Mouse (Mus musculus) neural tube, embryonic 14.5 days (tissue): ENCODE data around the gene D7Ertd443e. TPM values are rescaled to one million over a fixed set of nuclear protein-coding genes. Genes with fewer than 3 reads are reported as not detected.

Source experiments
- ATAC-seq: fragments of 200-750 bp; cut with Nextera tagmentation; 2 replicates; pipeline ENCODE4 v1.8.0; 2017; ENCODE audit warnings: low read depth, mild to moderate bottlenecking, moderate TSS enrichment, moderate library complexity
- H3K27ac ChIP-seq: fragments of 300-500 bp; sonication (generic); 2 replicates; pipeline ENCODE4 v1.5.1; 2014; ENCODE audit warnings: low read depth, mild to moderate bottlenecking, control low read depth, low read length, moderate library complexity, mixed read lengths
- H3K27me3 ChIP-seq: fragments of 300-500 bp; sonication (generic); 2 replicates; pipeline ENCODE4 v1.6.1; 2014; ENCODE audit warnings: low read length; ENCODE audit not compliant: control insufficient read depth, insufficient read depth
- H3K36me3 ChIP-seq: fragments of 300-500 bp; sonication (generic); 2 replicates; pipeline ENCODE4 v1.6.1; 2014; ENCODE audit warnings: low read length, mixed read lengths; ENCODE audit not compliant: control insufficient read depth, insufficient read depth
- H3K4me1 ChIP-seq: fragments of 300-500 bp; sonication (generic); 2 replicates; pipeline ENCODE4 v1.6.1; 2014; ENCODE audit warnings: low read length; ENCODE audit not compliant: control insufficient read depth, insufficient read depth
- H3K4me2 ChIP-seq: fragments of 300-500 bp; sonication (generic); 2 replicates; pipeline ENCODE4 v1.6.1; 2014; ENCODE audit warnings: mild to moderate bottlenecking, low read depth, low read length, control low read depth
- H3K4me3 ChIP-seq: fragments of 300-500 bp; sonication (generic); 2 replicates; pipeline ENCODE4 v1.5.1; 2014; ENCODE audit warnings: low read depth, low read length, control low read depth, mixed read lengths
- H3K9ac ChIP-seq: fragments of 300-500 bp; sonication (generic); replicated peaks from 2 replicates; pipeline ENCODE4 v1.6.1; 2014; ENCODE audit warnings: low read depth, mild to moderate bottlenecking, control low read depth, low read length, mixed read lengths
- H3K9me3 ChIP-seq: fragments of 300-500 bp; sonication (generic); 2 replicates; pipeline ENCODE4 v1.6.1; 2016; ENCODE audit warnings: low read length; ENCODE audit not compliant: control insufficient read depth
- WGBS: fragments of 180-500 bp; shearing (Covaris S2); extraction: QIAGEN DNeasy Blood & Tissue Kit; methylation state at CpG from one replicate; pipeline ENCODE4 v1.1.7; 2014; 5-methylcytosine and 5-hydroxymethylcytosine counted together
- polyA plus RNA-seq: library from polyadenylated mRNA; unstranded; fragments of >200 nt; fragmentation: Nextera tagmentation; extraction: Ambion mirVana; gene quantifications from 2 replicates; pipeline ENCODE4 v1.2.1, GENCODE M21; 2014

D7Ertd443e gene
- polyA plus RNA-seq, 1 experiment from 2014 or later = 0.47 TPM

DNA sequence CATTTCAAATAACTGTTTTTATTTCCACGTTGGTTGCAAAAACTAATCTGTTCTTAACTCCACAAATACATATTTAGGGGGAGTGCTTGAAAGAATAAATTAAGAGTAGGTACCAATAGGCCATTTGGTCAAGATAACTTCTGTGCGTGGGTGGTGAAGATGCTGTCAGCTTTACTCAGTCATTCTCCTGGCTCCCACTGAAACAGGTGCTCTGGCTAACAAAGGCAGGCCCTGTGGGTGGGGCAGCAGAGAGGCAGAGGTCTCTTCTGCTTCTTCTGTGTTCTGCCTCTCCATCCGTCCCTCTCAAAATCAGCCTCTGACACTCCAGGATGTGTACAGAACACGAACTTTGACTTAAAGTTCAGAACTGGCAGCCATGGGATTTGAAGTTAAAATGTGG is 119.7 kb downstream of the D7Ertd443e start:
- Histone ChIP-seq H3K27me3 (no peaks in the 10 kb centered on the region; the same call in 1 of the 2 replicates), H3K9me3 (no peaks in the 10 kb centered on the region)
- WGBS = 88% methylated on average over 4 of the region's 4 CpGs

DNA sequence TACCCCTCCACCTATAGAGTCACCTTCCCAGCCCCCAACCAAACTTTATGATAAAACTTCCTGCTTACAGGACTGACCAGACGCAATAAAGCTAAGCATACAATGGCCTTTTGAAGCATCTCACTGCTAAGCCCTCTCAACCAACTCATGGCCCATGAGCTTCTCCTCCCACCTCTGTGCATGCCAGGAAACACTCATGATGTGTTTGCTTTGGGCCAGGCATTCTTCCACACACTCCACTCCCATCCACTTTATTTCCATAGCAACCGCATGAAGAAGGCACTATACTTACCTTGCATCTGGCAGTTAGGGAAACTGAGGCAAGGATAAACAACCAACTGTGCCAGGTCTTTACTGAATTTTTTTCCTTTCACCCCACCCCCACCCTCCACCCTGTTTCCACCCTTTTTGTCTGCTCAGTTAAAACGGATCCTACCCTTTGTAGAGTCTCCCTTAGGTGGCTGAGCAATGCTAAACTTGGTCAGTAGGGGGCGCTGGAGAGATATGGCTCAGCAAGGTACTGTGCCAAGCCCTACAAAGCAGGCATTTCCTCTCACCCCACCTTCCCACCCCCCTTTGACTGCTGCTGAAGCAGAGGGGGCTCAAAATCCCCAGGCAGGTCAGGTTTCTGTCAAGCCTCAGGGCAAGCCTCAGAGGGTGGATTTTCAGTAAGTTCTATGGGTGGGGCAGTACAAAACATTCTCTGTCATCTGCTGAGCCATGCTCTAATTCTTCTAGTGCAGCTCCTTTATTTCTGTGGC is 122.1 kb downstream of the D7Ertd443e start:
- WGBS = 38% methylated on average over 4 of the region's 4 CpGs

More for the DNA sequence above, 119.7 kb downstream of the D7Ertd443e start:
- Histone ChIP-seq H3K9ac (no peak overlapping the region), H3K4me3 (no peak overlapping the region), H3K27ac (no peak overlapping the region), H3K4me2 (no peak overlapping the region), H3K36me3 (no peaks in the 10 kb centered on the region), H3K4me1 (no peaks in the 10 kb centered on the region)
- ATAC-seq = no peak

DNA sequence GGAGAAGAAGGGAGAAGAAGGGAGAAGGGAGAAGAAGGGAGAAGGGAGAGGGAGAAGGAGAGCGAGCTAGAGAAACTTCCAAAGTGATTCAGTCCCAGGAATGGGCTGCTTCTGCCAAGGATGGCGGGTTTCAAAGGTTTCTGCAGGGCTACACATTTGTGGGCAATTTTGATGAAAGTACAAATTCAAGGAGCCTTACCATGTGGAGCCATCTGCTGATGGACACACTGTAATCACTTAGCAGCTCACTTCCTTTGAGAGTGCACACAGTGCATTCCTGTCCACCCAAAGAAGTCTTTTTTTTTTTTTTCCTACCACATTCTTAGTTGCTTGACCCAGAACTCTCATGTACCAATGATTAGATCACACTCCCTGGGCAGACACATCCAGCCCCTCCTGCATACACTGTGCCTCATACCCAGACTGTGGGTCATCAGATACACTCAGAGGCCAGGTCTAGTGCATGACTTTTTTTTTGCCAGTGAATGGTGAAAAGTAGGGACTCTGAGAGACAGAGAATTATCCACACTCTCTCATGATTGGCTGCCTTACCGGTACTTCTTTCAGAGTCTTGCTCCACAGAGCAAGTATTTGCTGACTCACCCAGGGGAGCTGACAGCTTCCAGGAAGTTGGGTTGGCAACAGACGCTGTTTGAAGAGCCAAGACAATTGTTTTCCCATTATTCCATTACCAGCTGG is 124.3 kb downstream of the D7Ertd443e start:
- Histone ChIP-seq H3K4me1 (no peaks in the 10 kb centered on the region), H3K9me3 (no peaks in the 10 kb centered on the region), H3K36me3 (no peaks in the 10 kb centered on the region), H3K9ac (no peak overlapping the region), H3K4me3 (no peak overlapping the region), H3K4me2 (no peak overlapping the region), H3K27ac (no peak overlapping the region), H3K27me3 (no peaks in the 10 kb centered on the region; the same call in 1 of the 2 replicates)
- ATAC-seq = no peak
- WGBS = 66% methylated on average over 4 of the region's 4 CpGs

More for the DNA sequence above, 122.1 kb downstream of the D7Ertd443e start:
- no peak for ATAC-seq
- no peaks in the 10 kb centered on the region; the same call in 1 of the 2 replicates for H3K27me3 ChIP-seq
- no peaks in the 10 kb centered on the region for H3K4me1 ChIP-seq
- H3K4me3 ChIP-seq = no peak overlapping the region
- H3K9me3 ChIP-seq = no peaks in the 10 kb centered on the region
- no peak overlapping the region for H3K9ac ChIP-seq
- H3K4me2 ChIP-seq = no peak overlapping the region
- H3K27ac ChIP-seq = no peak overlapping the region
- no peaks in the 10 kb centered on the region for H3K36me3 ChIP-seq

DNA sequence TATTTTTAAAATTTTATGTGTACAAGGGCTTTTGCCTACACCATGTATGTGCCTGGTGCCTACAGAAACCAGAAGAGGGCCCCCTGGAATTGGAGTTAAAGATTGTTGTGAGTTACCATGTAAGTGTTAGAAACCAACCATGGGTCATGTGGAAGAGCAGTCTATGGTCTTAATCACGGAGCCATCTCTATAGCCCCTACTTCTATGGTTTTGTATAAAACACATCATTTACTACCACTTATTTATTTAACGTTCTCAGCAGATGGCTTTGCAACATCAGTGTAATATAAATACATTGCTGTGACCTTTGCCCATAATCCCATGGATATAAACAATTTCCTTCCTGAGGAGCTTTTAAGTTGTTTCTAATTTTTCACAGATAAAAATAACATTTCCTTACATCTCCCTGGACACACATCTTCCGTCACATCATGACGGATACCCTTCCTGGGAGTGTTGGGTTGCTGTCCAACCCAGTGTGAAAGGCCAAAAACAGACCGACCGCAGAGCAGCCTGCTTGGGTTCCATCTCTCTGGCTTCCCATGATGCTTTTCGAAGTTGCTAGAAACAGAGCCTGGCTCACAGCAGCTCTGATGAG is 135.1 kb downstream of the D7Ertd443e start:
- no peak overlapping the region for H3K9ac ChIP-seq
- H3K27ac ChIP-seq = no peak overlapping the region
- 82% methylated on average over 7 of the region's 7 CpGs for WGBS
- H3K4me1 ChIP-seq = no peaks in the 10 kb centered on the region
- no peaks in the 10 kb centered on the region for H3K36me3 ChIP-seq
- H3K4me2 ChIP-seq = no peak overlapping the region
- H3K9me3 ChIP-seq = no peaks in the 10 kb centered on the region
- no peak overlapping the region for H3K4me3 ChIP-seq
- no peaks in the 10 kb centered on the region for H3K27me3 ChIP-seq
- ATAC-seq = no peak

DNA sequence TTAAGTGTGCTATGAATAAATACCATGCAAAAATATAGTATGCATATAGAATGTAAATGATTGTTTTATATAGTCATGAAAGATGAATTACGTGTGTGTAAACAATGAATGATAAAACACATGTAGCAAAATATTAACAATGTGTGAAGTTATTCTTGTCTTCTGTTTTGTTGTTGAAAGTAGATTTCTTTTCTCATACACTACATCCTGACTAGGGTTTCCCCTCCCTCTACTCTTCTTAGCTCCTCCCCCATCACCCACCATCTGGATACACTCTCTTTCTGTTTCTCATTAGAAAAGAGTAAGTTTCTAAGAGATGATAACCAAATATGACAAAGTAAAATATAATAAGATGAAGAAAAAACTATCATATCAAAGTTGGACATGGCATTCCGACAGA is 137.4 kb downstream of the D7Ertd443e start:
- Histone ChIP-seq H3K9ac (no peak overlapping the region), H3K4me2 (no peak overlapping the region), H3K27me3 (no peaks in the 10 kb centered on the region), H3K27ac (no peak overlapping the region), H3K4me1 (no peaks in the 10 kb centered on the region), H3K9me3 (no peaks in the 10 kb centered on the region), H3K36me3 (no peaks in the 10 kb centered on the region), H3K4me3 (no peak overlapping the region)
- WGBS = 96% methylated on average over 2 of the region's 2 CpGs
- no peak for ATAC-seq

DNA sequence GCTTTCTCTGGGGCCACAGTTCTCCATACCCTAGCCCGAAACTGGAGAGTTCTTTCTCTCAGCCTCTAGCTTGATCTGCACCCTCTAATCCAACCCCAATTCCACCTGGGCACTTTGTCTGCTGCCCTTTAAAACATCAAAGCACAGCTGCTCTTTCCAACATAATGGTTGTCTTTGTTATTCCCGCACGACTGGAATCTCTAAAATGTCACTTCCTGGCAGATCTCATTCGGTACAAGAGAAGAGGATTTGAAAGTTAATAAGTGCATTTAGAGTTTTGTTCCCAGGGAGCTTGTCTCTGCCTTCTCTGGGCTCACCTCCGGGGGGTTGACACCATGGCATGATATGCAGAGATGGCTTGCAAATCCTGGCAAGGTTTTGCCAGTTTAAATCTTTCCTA is 138.8 kb downstream of the D7Ertd443e start:
- H3K9me3 ChIP-seq = no peaks in the 10 kb centered on the region
- 33% methylated on average over 5 of the region's 5 CpGs for WGBS
- no peak overlapping the region for H3K9ac ChIP-seq
- no peak for ATAC-seq
- H3K27me3 ChIP-seq = no peaks in the 10 kb centered on the region
- no peak overlapping the region for H3K4me2 ChIP-seq
- H3K4me3 ChIP-seq = no peak overlapping the region
- H3K4me1 ChIP-seq = no peaks in the 10 kb centered on the region
- H3K36me3 ChIP-seq = no peaks in the 10 kb centered on the region
- no peak overlapping the region for H3K27ac ChIP-seq

DNA sequence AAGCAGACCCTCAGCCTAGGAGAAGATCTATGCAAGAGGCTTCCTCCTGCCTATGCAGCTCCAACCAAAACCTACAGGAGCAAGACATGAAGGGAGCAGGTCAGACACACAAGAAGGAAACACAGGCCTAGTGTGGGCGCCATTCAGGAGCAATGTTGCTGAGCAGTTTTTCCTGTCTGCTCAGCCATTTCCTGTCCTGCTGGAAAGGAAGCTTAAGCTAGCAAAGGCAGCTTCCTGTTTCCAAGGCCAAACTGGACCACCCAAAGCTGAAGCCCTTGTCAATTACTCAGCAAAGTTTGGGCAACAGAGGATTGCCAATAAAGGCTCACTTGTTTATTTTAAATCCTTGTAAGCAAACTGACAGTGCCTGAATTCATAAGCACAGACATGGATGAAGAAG is 142.7 kb downstream of the D7Ertd443e start:
- 86% methylated on average over 1 of the region's 1 CpGs for WGBS
- H3K4me3 ChIP-seq = no peak overlapping the region
- H3K27me3 ChIP-seq = no peaks in the 10 kb centered on the region
- no peaks in the 10 kb centered on the region for H3K36me3 ChIP-seq
- H3K9me3 ChIP-seq = no peaks in the 10 kb centered on the region
- H3K27ac ChIP-seq = no peak overlapping the region
- no peak overlapping the region for H3K4me2 ChIP-seq
- ATAC-seq = no peak
- no peak overlapping the region for H3K9ac ChIP-seq
- H3K4me1 ChIP-seq = no peaks in the 10 kb centered on the region

DNA sequence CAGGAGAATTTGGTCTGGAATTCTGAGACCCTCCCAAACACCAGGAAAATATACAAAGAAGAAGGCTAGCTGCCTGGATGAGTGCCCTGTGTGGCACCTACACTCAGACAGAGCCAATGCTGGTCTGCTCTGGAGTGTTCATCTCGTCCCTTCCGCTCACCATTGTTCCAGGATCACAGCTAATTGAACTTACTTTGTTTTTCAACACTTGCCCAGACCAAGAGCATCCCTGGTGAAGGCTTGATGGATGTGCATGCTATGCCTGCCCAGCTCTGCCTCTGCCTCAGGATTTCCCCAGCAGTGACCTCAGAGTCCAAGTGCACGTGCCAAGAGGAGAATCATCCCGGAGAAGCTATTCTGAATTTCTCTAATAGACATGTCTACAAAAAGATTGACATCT is 144.2 kb downstream of the D7Ertd443e start:
- Histone ChIP-seq H3K4me2 (no peak overlapping the region), H3K9ac (no peak overlapping the region), H3K27ac (no peak overlapping the region), H3K4me1 (no peaks in the 10 kb centered on the region), H3K9me3 (no peaks in the 10 kb centered on the region), H3K27me3 (no peaks in the 10 kb centered on the region), H3K36me3 (no peaks in the 10 kb centered on the region), H3K4me3 (no peak overlapping the region)
- WGBS = 72% methylated on average over 4 of the region's 4 CpGs
- ATAC-seq = no peak

DNA sequence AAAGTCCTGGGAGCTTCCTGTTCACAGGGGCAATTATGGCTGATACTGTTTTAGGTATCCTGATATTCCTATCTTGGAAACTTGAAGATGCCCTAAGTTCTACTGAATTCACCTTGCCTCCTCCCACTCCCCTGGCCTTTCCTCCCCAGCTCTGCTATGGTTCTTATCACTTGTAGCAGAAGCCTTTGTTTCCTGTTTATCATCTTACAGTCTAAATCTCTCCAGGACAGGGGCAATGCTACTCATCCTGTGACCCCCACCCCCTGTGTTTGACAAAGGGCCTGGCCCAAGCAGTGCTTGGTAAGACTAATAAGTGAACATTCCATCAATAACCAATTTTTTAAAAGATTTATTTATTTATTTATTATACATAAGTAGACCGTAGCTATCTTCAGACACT is 144.9 kb downstream of the D7Ertd443e start:
- no peaks in the 10 kb centered on the region for H3K4me1 ChIP-seq
- 88% methylated on average over 1 of the region's 1 CpGs for WGBS
- ATAC-seq = no peak

More for the DNA sequence above, 144.9 kb downstream of the D7Ertd443e start:
- no peak overlapping the region for H3K4me3 ChIP-seq
- H3K27me3 ChIP-seq = no peaks in the 10 kb centered on the region
- no peak overlapping the region for H3K4me2 ChIP-seq
- H3K9me3 ChIP-seq = no peaks in the 10 kb centered on the region
- no peak overlapping the region for H3K9ac ChIP-seq
- no peak overlapping the region for H3K27ac ChIP-seq
- no peaks in the 10 kb centered on the region for H3K36me3 ChIP-seq
